Mouse (Mus musculus) adipose tissue, adult 10 weeks (tissue): ENCODE measurements around the gene Zfp942. TPM values are rescaled to one million over a fixed set of nuclear protein-coding genes. Genes with fewer than 3 reads are reported as not detected.

Experiments
- polyA plus RNA-seq: library from polyadenylated mRNA; stranded (reverse); fragments of 350-450 nt; fragmentation: Illumina TruSeq; extraction: RNeasy Lipid Tissue Mini Kit (QIAGEN cat#74804); gene quantifications from one replicate; pipeline ENCODE4 v1.2.3, GENCODE M21; 2014; ENCODE audit warnings: low read depth, low replicate concordance

Zfp942 gene
- 9.6 TPM for polyA plus RNA-seq

GRCm38 (mm10) chr17:21962107-21962907 is at the start of gene Zfp942, which contains the start of gene Zfp943:
TSS of gene Zfp942 (minus strand) at chr17:21962464.
TSS of gene Zfp943 (plus strand) at chr17:21962552.

GRCm38 (mm10) chr17:21909456-21910052 is 52.7 kb downstream of the Zfp942 start, which contains the start of gene Zfp995:
TSS of gene Zfp995 (minus strand) at chr17:21909926.

Other genes with a start within 250 kb of the Zfp942 start
- gene Zfp229, start 231.7 kb downstream of the Zfp942 start, polyA plus RNA-seq, result 4.8 TPM
- gene Zfp820, start 116.7 kb downstream of the Zfp942 start, polyA plus RNA-seq, result 2.1 TPM
- gene Zfp995, start 52.5 kb downstream of the Zfp942 start, polyA plus RNA-seq, result 6.0 TPM
- 17.8 TPM for gene Zfp943, start 88 bp upstream of the Zfp942 start, polyA plus RNA-seq
- 2.1 TPM for gene Zfp947, start 203.7 kb upstream of the Zfp942 start, polyA plus RNA-seq